Mouse (Mus musculus): Measurements from ENCODE around the gene Mecp2.
"Not testable (repeated sequence)": the region's sequence is repeated elsewhere in the genome, so short reads cannot be mapped to it uniquely, and the experiment has no call there.

The Mecp2 gene

GRCm38 (mm10) chrX:74135263-74135662 is at the start of gene Mecp2:
Gene Mecp2, minus strand, starts transcription at chrX:74135363.
- DNase-seq (ENCODE audit: low read depth, low spot score) = not testable (repeated sequence)

DNA sequence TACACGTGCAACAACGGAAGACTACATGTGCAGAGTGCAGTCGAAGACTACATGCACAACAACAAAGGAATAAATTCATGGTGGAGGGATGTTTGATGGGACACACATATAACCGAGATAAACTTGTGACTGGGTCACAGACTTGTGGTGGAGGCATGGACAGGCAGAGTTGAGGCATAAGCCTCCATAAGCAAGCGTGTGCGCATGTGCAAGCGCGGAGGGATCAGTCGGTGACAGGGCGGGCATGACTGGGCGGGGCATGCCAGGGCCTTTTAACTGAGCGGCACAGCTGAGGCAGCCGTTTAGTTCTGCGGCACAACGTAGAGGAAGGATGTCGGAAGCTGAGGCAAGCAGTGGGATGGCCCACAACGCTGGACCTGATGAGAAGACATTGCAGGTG is 41.8 kb upstream of the Mecp2 start, which contains the start of gene Tktl1:
Tktl1 (plus strand) TSS at position 301 of the 400 bp plus-strand sequence.
- DNase-seq (ENCODE audit: low read depth, low spot score) = no peak

DNA sequence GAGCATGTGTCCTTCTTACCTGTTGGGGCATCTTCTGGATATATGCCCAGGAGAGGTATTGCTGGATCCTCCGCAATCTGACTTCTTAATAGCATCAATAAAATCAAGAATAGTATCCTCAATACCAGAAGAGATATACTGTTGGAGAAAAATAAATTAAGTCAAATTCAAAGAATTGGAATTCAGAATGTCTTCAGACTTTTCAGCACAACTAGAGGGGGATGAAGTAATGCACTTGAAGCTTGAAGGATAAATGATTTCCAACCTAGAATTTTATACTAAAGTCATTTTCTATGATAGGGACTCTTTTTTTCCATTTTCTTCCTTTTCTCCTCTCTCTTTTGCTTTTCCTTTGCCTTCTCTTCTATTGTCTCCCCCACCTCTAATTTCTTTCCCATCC is 32.6 kb upstream of the Mecp2 start, which contains the start of gene Tex28:
Tex28 (minus strand) TSS at position 101 of the 400 bp plus-strand sequence.
- DNase-seq (ENCODE audit: low read depth, low spot score) = no peak

GRCm38 (mm10) chrX:74127164-74127563 is 8.0 kb downstream of the Mecp2 start, which contains the start of gene Opn1mw:
Gene Opn1mw, plus strand, starts transcription at chrX:74127464.
- no peak for DNase-seq (ENCODE audit: low read depth, low spot score)

GRCm38 (mm10) chrX:74124975-74125374 is 10.2 kb downstream of the Mecp2 start:
- DNase-seq (ENCODE audit: low read depth, low spot score) = no peak

GRCm38 (mm10) chrX:74115511-74115910 is 19.7 kb downstream of the Mecp2 start:
- DNase-seq (ENCODE audit: low read depth, low spot score) = peak; percentile 24

- DNase-seq (ENCODE audit: low read depth, low spot score) = no peak
Measured at GRCm38 (mm10) chrX:74114036-74114435, 21.1 kb downstream of the Mecp2 start.

DNA sequence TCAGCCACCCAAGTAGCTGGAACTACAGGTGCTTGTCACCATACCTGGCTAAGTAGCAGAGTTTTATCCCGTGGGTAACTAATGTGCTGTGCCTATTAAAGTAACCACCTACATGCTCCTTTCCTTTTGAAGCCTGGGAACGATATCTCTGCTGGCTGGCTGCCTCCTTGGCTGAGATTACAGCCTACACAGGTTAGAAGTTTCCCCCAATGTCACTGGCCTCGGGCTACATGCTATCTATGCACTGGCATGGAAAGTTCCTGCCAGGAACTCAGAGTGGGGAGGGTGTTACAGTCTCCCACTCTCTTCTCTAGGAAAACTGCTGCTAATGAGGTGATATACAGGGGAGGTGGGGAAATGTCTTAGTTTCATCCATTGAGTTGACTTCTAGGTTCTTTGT is 26.4 kb downstream of the Mecp2 start:
- no peak for DNase-seq (ENCODE audit: low read depth, low spot score)

DNA sequence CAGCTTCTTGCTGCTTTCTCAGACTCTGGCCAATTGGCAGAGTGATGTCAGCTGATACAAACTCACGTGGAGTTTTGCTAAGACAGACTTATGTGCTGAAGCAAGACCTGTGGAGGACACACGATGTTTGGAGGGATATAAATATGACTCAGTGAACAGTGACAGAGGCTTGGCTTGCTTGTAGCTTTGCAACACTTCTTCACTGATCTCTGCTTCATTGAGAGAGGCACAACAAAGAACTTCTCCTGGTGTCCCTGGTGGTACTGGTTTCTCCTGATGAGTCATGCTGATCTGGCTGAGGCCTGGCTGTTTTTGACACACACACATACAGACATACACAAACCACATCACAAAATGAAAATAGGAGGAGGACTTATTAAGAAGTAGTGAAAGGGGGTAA is 29.2 kb downstream of the Mecp2 start:
- DNase-seq (ENCODE audit: low read depth, low spot score) = no peak

DNA sequence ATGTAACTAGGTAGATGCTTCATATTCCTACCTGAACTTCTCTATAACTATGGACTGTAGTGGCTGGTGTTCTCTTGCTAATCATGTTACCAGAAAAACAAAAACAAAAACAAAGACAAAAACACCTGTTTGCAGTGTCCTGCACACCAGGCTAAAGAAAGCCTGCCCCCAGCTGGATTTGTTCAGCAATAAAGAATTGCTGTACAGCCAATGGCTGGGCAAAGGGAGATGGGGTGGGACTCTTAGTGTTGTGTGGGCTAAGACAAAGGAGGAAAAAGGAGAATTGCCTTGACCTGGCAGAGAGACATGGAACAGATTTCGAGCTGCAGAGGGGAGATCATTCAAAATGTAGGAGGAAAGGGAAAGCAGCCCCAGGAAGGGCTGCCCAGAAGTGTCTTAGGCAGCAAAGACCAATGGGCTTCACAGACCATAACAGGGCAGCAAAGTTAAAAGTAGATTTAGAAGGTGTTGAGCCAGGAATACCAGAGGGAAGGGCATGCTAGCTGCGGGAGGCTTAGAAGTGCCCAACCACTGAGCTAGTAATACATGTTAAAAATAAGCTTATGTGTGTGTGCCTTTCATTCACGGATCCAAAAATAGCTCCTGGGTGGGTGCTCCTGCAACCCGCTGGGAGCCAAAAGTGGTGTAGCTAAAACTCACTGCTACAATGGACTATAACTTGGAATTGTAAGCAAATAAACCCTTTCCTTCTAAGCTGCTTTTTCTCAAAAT is 31.5 kb downstream of the Mecp2 start:
- no peak for DNase-seq (ENCODE audit: low read depth, low spot score)

DNA sequence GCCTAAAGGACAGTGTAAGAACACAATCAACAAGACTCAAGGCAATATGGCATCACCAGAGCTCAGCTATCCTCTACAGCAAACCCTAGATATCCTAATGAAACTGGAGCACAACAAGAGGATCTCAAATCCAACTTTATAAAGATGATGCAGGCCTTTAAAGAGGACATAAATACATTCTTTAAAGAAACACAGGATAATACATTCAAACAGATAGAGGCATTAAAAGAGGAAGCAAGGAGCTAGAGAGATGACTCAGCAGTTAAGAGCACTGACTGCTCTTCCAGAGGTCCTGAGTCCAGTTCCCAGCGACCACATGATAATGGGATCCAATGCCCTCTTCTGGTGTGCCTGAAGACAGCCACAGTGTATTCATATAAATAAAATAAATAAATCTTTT is 40.0 kb downstream of the Mecp2 start:
- DNase-seq (ENCODE audit: low read depth, low spot score) = no peak

DNA sequence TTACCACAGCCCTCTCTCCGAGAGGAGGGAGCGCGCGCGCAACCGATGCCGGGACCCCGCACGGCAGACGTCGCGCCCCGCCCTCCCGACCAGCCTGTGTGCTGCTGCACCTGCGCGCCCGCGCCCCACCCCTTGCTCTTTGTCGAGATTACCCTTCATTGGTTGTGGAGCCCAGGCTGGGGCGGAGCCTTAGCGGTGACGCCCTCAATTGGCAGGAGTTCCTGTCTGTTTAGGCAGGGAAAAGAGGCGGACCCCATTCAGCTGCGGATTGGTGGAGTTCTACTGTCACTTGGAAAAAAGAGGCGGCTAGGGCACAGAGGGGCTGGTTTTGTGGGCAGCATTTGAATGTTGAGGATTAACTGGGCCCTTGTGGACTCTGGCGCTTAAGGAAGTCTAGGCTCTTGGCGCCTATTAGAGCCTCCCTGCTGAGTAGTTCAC is 49.5 kb downstream of the Mecp2 start:
- peak; percentile 91 for DNase-seq (ENCODE audit: low read depth, low spot score)

GRCm38 (mm10) chrX:74084946-74085498 is 50.1 kb downstream of the Mecp2 start:
- peak; percentile 72 for DNase-seq (ENCODE audit: low read depth, low spot score)

DNA sequence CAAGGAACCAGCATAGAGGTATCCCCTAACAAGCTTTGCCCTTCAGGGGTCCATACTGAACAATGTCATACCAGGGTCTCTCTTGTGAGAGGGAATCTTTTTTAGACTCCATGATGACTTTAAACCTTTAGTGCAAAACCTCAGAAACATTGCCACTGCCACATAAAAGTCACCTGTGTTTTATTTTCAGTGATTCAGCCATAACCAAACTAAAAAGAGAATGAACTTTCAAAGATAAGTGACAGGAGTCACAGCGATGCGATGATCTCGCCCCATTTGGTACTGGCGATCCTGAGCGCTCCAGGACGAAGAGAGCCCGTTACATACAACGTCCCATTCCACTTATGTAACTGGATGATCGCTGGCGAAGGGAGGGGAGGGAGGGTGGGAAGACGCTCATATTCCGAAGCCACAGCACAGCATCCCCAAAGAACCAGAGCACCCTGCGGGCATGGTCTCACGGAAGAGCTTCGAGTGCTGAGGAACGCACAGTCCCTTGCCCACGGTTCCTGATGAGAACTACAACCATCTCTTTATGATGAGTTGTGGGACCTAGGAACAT is 50.8 kb downstream of the Mecp2 start:
- peak; percentile 4 for DNase-seq (ENCODE audit: low read depth, low spot score)

- DNase-seq (ENCODE audit: low read depth, low spot score) = no peak
Measured at GRCm38 (mm10) chrX:74070794-74071193, 64.4 kb downstream of the Mecp2 start.

GRCm38 (mm10) chrX:74067891-74068290 is 67.3 kb downstream of the Mecp2 start:
- DNase-seq (ENCODE audit: low read depth, low spot score) = no peak

GRCm38 (mm10) chrX:74045107-74045506 is 90.1 kb downstream of the Mecp2 start:
- no peak for DNase-seq (ENCODE audit: low read depth, low spot score)

- no peak for DNase-seq (ENCODE audit: low read depth, low spot score)
Measured at GRCm38 (mm10) chrX:74037702-74038375, 97.3 kb downstream of the Mecp2 start.

GRCm38 (mm10) chrX:74030000-74030399 is 105.2 kb downstream of the Mecp2 start:
- DNase-seq (ENCODE audit: low read depth, low spot score) = no peak

DNA sequence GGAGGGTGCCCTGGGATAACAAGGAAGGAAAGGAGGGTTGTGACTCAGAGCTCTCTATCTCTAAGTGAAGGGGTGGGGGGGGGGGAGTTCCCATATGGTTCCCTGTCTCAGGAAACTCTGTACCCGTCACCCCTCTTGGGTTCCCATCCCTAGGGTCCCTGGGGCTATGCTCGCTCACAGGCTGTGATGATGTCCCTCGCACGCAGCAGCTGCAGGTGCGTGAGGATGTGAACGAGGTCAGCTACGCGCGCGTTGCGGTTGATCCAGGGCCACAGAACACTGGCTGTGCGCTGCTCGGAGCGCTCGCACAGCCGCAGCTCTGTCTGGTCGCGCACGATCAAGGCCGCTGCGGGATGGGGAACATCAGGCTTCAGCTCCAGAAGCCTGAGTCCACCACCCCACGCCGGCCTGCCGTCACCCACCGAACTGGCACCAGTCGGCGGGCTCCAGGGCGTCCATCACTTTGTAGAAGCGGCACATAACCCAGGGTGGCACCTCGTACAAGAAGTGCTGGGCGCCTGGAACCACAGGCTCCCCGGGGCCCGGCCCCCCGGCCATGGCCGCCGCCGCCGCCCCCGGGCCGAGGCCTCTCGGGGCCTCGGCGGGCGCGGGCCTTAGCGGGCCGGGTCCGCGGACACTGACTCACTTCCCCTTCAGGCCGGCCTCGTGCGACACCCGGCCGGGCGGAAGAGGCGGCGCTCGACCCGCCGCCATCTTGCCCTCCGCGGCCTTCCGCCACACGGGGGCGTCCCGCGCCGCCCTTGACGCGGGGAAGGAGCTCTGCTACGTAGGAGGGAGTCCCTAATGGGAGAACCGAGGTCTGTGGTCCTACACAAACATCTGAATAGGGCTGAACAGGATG is 111.7 kb downstream of the Mecp2 start, which contains the start of gene Irak1:
Irak1 (minus strand) TSS at position 731 of the 862 bp plus-strand sequence.
- peak; percentile 50 for DNase-seq (ENCODE audit: low read depth, low spot score)

GRCm38 (mm10) chrX:74022795-74023187 is 112.4 kb downstream of the Mecp2 start:
- DNase-seq (ENCODE audit: low read depth, low spot score) = no peak
